Mouse (Mus musculus): ENCODE data around the gene Aurkb. TPM values are rescaled to one million over a fixed set of nuclear protein-coding genes. Genes with fewer than 3 reads are reported as not detected.
"Not testable (repeated sequence)": the region's sequence is repeated elsewhere in the genome, so short reads cannot be mapped to it uniquely, and the experiment has no call there.

Gene Aurkb
- polyA plus RNA-seq, 1 experiment = 5.1 TPM

- no peak for DNase-seq (ENCODE audit: low read depth)
These were observed 35.4 kb downstream of the Aurkb start for GRCm38 (mm10) chr11:69080855-69081222.

- no peak for DNase-seq (ENCODE audit: low read depth)
These were observed 36.2 kb downstream of the Aurkb start for GRCm38 (mm10) chr11:69081613-69082012.

DNA sequence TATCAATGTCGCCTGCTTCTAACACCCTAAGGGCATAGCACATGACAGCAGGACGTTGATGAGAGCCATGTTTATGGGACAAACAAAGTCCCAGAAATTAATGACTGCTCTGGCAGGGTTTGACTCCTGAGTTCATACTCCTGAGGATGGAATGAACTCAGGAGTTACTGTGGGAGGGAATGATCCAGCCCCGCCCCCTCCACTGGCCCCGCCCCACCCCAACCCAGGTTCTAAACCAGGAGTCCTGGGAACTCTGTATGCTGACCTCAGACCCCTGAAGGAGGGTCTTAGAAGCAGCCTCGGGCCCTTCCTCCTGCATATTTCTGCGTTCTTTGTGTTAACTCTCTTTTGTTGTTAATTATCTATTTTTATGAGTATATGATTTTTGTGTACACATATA lies 40.2 kb downstream of the Aurkb start:
- DNase-seq (ENCODE audit: low read depth) = no peak

- DNase-seq (ENCODE audit: low read depth) = no peak
These were observed 40.9 kb downstream of the Aurkb start for GRCm38 (mm10) chr11:69086390-69086789.

DNA sequence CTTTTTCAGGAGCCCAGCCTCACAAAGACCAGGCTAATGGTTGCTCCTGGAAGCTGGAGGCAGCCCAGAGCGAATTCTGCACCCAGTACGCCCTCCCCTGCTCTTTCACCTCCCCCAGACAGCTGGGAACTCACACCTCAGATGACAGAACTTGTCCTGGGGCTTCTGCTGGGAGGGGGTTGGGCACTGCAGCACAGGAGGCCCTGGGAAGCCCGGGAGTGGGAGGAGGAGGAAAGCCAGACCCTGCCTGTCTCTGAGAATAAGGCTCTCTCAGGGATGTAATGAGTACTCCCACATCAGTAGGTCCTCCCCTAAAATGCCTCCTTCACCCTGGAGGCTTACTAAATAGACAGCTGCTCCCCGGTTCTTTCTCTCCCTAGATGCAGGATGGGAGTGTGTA lies 41.6 kb downstream of the Aurkb start:
- DNase-seq (ENCODE audit: low read depth) = no peak

- DNase-seq (ENCODE audit: low read depth) = no peak
These were observed 42.1 kb downstream of the Aurkb start for GRCm38 (mm10) chr11:69087597-69087996.

- no peak for DNase-seq (ENCODE audit: low read depth)
These were observed 42.8 kb downstream of the Aurkb start, which contains the start of gene Vamp2 for GRCm38 (mm10) chr11:69088103-69088855. TSS of gene Vamp2 (plus strand) at chr11:69088490.

GRCm38 (mm10) chr11:69088856-69089615 lies 43.6 kb downstream of the Aurkb start:
- DNase-seq (ENCODE audit: low read depth) = no peak

- no peak for DNase-seq (ENCODE audit: low read depth)
These were observed 44.3 kb downstream of the Aurkb start for GRCm38 (mm10) chr11:69089616-69090290.

DNA sequence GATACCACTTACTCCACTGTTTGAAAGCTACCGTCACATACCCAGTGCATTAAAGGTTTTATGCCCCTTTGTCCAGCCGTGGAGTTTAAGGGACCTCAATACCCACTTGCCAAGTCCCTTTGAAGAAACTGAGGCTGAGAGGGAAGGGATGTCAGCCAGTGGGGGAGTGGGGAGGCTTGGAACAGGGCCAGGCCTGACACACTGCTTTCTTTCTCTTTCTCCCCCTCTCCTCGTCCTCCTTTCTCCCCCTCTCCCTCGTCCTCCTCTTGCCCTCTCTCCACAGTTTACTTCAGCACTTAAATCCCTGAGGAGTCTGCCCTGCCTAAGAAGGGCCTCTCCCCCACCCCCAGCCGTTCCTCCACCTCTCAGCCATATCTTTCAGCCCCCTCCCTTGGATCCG lies 44.9 kb downstream of the Aurkb start:
- DNase-seq (ENCODE audit: low read depth) = no peak

GRCm38 (mm10) chr11:69091566-69092385 lies 46.3 kb downstream of the Aurkb start:
- no peak for DNase-seq (ENCODE audit: low read depth)

DNA sequence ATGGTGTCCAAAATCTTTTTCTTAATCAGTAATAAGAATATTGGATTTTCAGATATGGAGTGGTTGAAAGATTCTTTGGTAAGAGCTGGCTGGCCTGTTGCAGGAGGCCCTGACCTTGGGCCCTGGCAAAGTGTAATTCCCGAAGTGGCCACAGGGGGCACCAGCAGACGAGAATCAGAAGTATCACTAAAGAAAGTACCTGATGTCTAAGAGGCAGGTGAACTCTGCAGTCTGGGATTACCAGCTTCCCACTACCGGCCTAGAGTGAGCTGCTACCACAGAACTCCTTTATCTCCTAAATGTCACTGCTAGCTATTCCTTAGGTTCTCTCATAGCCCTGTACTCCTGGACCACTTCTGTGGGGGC lies 46.9 kb downstream of the Aurkb start:
- no peak for DNase-seq (ENCODE audit: low read depth)

DNA sequence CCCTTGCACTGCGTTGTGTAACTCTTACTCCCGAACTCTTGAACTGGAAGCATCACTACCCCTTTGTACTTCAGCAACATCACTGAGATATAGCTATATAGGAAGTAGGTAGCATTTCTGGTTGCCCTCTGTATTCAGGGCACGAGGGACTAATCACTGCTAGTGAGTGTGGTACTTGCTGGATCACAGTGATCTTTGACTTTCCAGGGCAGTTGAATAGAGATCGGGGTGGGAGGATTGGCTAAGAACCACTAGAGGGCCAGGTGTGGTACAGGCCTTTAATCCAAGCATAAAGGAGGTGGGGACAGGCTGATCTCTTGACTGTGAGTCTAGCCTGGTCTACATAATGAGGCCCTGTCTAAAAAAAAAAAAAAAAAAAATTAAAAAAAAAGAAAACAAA lies 47.4 kb downstream of the Aurkb start:
- no peak for DNase-seq (ENCODE audit: low read depth)

DNA sequence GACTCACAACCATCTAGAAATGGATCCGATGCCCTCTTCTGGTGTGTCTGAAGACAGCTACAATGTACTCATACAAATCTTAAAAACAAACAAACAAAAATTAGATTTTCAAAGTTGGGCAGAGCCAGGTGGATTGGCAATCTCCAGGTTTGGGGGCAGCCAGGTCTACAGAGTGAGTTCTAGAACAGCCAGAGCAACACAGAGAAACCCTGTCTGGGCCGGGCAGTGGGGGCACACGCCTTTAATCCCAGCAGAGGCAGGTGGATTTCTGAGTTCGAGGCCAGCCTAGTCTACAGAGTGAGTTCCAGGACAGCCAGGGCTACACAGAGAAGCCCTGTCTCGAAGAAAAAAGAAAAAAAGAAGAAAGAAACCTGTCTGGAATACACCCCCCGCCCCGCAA lies 48.4 kb downstream of the Aurkb start:
- not testable (repeated sequence) for DNase-seq (ENCODE audit: low read depth)

DNA sequence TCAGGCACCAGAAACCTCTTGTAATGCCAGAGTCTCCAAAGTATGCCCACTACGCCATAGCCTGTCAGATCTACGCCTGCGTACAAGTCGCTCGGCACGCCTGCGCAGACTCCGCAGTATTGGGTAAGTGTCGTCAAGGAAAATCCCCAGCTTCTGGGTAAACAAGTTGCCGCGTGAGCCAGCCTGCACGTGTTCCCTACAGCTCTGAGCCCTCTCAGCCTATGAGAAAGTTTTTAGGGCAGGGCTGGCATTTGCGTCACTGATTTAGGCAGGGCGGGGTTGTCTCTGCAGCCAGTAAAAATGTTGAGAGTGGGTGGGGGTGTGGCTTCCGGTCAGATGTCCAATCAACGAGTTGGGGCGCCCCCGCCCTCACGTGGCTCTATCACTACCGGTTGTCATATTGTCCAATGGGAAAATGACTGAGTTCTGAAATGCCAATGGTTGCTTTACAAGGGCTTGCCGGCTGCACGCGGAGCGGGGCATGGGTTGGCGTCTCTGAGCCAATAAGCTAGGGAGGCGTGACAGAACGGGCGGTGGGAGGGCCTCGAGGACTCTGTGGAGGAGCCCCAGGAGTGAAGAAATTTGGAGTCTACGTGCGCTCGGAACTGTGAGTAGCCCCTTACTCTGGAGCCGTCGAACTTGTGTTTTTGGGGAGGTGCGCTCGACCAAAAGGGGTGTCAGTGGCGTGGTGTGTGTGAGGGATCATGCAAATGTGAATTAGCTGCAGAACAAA lies 49.4 kb downstream of the Aurkb start, which contains the start of gene Per1:
TSS of gene Per1 (plus strand) at position 521 of the 733 bp plus-strand sequence.
- peak; percentile 96 for DNase-seq (ENCODE audit: low read depth)

DNA sequence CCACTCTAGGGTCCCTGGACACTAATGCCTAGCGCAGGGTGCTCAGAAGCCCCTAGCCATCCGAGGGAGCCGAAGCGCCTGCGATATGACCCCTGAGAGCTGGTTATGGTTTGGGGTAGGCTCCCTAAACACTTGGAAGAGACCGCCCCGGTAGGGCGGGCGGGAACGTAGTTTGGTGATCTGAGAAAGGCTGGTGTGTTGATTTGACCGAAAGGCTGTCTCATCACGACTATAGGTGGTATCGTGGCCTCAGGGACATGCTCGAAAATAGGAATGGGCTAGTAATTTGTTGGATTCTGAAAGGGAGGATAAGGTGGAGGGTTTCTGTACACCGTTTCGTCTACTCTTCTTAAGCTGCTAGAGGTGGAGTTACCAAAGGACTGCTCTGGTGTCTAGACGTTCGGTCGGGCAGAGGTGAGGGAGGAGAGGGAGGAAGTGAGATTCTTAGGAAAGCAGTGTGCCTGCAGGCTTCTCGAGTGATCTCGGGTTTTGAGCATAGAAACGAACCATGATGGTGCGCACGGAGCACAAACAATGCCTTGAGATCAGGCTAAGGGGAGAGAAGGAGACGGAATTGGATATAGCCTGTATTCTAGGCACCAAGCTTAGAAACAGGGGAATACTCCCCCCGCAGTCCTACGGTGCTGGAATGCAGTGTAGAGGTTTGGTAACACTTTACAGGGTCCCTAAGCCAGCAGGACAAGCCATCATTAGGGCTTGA lies 50.2 kb downstream of the Aurkb start:
- no peak for DNase-seq (ENCODE audit: low read depth)

- no peak for DNase-seq (ENCODE audit: low read depth)
These were observed 51.0 kb downstream of the Aurkb start for GRCm38 (mm10) chr11:69096360-69096986.

GRCm38 (mm10) chr11:69096987-69097900 lies 51.8 kb downstream of the Aurkb start:
- DNase-seq (ENCODE audit: low read depth) = no peak
